Mouse (Mus musculus) heart, postnatal 25 days (tissue): ENCODE data around the gene Cx3cr1. TPM values are rescaled to one million over a fixed set of nuclear protein-coding genes. Genes with fewer than 3 reads are reported as not detected.
A peak's percentile ranks its signal among the peaks of the same experiment; 100 is the strongest.
"Not testable (repeated sequence)": the region's sequence is repeated elsewhere in the genome, so short reads cannot be mapped to it uniquely, and the experiment has no call there.

Source experiments
- DNase-seq: peaks from one replicate; pipeline ENCODE4 v3.0.0; 2022; ENCODE audit warnings: low spot score
- intact Hi-C: fragments of 180-260 bp; cut with DNase I; formaldehyde crosslinking; loops from one replicate; pipeline ENCODE4 v1.15.1; 2025
- total RNA-seq, 2 experiments: library from RNA; stranded (reverse); gene quantifications; 2 replicates each; pipeline ENCODE4 v1.2.3; 2021

Gene Cx3cr1
- total RNA-seq = 1 to 10 TPM; 3.0 to 5.1 TPM

DNA sequence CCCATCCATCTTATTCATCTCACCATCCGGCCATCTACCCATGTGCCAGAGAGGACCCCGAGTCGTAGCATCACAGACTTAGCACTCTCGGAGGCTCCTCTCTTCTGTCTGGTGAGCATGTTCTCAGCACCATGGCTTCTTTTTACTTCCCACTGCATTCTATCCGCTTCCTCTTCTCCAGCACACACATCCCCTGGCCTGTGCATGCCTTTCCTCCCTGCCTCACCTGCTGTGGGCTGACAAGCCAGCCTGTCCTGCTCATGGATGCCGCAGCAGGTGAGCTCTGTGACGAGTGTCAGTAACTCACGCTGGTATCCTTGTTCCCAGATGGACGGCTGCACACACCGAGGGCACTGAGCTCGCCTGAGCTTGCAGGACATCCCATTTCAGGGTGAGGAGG, at the start of gene Cx3cr1:
TSS of gene Cx3cr1 (minus strand) at position 101 of the 400 bp plus-strand sequence.
- DNase-seq = no peak
- intact Hi-C loops = no loop called here

DNA sequence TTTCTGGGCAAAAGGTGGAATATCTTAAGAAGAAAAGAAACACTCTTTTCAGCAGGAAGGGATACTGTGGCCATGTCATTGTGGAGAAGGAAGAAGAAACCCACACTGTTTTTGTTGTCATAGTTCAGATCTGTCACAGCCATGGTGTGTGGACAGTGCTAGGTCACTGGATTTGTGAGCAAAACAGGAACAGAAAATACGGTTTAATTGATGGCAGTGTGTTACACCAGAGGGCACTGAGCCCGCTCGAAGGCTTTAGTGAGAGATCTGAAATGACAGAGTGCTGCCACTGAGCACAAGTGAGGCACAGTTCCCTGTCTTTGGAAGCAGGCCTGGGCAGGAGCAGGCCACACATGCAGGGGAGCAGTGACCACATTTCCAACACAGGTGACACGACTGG, 48.5 kb upstream of the Cx3cr1 start:
- intact Hi-C loops = no loop called here

DNA sequence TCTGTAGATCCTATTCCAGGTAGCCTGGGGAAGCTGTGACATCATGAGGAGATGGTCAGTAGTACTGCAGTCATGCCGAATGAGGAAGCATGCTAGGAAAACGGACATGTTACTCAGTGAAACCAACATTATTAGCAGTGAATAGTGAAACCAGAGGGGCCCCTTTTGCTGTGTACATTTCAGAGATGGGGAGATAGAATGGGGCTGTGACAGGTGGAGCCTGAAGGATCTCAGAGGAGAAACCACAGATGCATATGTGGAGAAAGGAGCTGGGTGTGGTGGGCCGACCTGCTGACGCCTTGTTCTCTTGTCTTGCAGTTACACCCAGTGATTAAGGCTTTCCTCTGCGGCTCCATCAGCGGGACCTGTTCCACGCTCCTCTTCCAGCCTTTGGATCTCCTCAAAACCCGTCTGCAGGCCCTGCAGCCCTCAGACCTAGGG, 46.5 kb upstream of the Cx3cr1 start:
- DNase-seq = no peak
- intact Hi-C loops = no loop called here

More for the DNA sequence above, 48.5 kb upstream of the Cx3cr1 start:
- no peak for DNase-seq

DNA sequence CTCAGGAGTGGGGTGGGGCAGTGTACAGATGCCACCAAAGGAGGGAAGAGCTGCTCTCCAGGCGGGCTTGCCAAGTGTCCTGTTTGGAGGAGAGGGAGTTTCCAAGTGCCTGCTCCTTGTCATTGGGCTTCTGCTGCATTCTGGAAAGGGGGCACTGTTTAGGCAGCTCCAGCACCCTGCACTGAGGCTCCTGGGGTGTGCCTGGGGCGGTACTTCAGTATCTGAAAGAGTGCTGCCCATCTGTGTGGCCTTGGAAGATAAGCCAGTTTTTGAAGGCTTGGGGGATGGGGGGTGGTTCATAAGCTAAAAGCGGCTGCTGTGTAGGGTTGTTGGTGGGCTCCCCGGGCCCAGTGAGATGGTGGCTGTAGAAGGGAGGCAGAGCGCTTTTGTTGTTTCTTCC, 45.9 kb upstream of the Cx3cr1 start:
- no peak for DNase-seq
- intact Hi-C loops = no loop called here

DNA sequence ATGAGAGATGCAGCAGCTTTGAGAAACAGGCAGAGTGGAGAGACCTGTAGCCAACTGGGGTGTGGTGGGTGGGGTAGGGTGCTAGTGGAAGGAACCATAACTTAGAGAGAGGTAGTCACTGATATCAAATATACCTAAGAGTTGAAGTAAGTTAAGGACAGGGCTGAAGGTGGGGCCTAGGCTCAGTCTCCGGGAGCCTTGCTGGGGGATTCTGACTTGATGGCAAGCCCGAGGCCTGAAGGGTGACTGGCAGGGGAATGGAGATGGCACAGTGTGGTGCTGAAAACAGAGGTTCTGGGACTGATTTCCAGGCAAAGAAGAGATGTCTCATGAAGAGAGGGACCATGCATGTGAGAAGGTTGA, 45.1 kb upstream of the Cx3cr1 start:
- no peak for DNase-seq
- intact Hi-C loops = no loop called here

DNA sequence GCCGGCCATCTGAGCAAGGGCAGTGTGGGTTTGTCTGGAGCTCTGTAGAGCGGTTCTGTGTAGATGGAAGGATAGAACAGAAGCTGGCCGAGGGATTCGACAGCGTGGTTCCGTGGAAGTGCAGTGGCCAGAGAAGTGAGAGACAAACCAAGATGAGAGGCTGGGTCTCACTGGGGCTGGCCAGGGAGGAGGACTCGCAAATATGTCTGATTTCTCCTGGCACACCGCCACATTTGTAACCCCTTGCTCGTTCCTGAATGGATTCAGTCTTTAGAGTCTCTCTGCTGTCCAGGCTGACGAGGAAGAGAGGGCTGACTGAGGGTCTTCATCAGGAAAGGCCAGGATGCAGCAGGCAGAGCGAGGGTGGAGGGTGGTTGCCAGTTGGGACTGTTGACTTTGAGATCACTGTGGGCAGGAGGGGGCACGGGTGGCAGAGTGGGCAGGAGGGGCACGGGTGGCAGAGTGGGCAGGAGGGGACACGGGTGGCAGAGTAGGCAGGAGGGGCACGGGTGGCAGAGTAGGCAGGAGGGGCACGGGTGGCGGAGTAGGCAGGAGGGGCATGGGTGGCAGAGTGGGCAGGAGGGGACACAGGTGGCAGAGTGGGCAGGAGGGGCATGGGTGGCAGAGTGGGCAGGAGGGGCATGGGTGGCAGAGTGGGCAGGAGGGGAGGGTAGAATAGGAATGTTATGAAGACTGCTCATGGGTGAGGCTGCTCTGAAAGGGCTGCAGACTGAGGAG, 44.5 kb upstream of the Cx3cr1 start:
- no peak for DNase-seq
- intact Hi-C loops = no loop called here

DNA sequence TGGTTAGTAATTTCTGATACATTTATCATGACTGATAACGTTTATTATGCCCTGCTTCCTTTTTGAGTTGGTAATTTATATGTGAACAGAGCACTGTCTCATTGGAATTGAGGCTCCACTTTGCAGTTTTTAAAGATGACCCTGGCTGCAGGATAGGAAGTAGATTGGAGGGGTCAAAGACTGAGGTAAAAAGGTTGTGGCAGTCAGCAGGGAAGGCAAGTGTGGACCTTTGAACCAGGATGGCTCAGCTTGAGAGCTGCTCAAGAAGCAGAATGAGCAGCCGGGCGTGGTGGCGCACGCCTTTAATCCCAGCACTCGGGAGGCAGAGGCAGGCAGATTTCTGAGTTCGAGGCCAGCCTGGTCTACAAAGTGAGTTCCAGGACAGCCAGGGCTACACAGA, 43.8 kb upstream of the Cx3cr1 start:
- intact Hi-C loops = no loop called here
- no peak for DNase-seq

DNA sequence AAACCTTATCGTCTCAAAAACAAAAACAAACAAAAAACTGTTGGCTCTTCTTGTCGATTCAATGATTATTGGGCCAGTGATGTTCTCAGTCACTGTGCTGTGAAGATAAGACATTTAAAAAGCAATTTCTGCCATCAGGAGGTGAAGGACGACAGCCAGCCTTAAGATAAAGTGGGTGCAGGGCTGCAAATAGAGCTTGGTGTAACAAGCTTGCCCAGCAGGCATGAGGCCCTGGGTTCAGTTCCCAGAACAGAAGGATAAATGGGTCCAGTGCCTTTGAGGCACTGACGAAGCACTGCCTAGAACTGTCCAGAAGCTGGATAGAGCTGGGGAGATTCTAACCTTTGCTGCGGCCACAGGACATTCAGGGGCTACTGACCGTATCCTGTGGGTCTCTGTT, 42.8 kb upstream of the Cx3cr1 start:
- intact Hi-C loops = no loop called here
- no peak for DNase-seq

DNA sequence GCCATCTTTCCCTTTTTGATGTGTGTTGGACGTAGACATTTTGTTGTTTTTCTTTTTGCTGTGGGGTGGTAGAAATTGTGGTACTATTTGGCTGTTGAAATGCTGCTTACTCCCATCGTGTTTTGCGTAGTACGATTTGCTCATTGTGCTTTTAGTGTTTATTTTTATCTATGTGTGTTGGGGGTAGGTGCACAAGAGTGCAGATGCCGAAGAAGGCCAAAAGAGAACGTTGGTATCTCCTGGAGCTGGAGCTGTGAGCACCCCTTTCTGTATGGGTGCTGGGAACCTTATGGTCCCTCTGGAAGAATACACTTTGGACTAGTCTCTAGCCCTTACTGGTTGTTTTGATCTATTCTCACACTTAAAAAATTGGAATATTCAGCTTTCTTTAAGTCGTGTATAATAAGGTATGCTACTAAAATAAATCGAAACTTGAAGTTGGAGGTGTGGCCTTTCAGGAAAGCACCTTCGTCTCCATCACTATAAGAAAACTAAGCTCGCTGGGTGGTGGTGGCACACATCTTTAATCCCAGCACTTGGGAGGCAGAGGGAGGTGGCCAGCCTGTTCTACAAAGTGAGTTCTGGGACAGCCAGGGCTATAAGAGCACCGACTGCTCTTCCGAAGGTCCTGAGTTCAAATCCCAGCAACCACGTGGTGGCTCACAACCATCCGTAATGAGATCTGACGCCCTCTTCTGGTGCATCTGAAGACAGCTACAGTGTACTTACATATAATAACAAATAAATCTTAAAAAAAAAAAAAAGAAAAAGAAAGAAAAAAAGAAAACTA, 41.7 kb upstream of the Cx3cr1 start:
- intact Hi-C loops = no loop called here
- DNase-seq = no peak

DNA sequence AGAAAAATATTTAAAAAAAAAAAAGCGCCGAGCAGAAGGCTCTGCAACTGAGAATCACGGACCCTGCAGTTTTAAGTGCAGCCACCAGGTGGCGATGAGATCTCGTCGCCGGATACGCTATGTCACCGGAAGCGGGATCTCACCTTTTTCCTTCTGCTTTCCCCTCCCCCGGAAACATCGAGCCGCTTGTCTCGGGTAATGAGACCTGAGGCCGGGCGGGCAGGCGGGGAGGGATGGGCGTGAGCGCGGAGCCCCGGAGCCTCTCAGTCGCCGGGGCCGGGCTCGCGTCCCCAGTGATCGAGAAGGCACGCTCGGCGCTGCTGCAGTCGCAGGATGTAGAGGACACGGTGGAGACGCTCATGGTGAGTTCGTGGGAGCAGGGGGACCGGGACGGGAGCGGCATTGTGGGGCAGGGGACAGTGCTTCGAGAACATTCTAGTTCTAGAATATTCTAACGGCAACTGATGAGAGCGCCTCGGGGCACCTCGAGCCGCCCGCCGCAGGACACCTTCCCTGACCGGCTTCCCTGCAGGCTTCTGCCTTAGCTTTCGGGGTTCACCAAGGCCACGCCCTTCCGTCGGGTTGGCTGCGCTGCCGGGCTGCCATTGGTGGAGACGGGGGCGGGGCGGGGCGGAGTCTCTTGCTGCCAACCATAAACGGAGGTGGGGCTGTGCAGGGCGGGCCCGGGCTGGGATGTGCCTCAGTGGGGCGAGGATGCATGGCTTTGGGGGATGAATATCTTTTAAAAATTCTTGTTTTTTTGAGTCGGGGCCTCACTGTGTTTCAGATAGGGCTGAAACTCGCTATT, 40.7 kb upstream of the Cx3cr1 start, which contains the start of gene Slc25a38:
TSS of gene Slc25a38 (plus strand) at position 164 of the 808 bp plus-strand sequence.
- intact Hi-C loops = no loop called here
- peak; percentile 88 for DNase-seq

DNA sequence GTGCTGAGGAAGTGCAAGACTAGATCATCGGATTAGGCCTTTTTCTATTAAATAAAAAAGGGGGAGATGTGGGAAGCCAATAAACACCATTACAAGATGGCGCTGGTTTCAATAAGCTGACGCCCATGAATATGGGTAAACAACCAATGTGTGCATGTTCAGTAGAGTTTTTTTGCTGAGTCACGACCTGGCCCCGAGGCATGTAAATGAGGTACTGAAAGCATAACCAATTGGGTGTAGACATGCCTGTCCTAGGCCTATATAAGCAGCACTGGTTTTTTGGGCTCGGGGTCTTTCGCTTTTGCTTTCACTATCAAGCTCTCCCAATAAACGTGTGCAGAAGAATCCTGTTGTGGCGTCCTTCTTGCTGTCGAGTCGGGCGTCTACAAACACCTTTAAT, 39.3 kb upstream of the Cx3cr1 start:
- intact Hi-C loops = not testable (repeated sequence)

DNA sequence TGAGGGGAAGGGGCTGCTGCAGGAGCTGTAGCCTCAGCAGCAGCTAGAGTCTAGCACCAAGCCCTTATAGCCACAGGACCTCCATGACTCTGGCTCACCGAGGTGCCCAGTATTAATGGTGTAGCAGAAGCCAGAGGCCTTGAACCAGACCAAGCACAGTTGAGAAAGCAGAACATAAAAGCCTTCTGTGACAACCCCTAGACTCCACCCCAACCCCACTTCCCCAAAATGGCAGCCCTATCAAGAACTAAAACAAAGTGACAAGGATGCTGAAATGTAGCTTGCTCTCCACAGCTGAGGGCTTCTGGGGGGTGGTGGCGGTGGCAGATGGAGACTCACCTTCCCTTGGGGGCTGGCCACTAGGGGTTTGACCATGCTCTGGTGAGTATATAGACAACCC, 31.5 kb upstream of the Cx3cr1 start:
- no peak for DNase-seq
- intact Hi-C loops = no loop called here

More for the DNA sequence above, 39.3 kb upstream of the Cx3cr1 start:
- not testable (repeated sequence) for DNase-seq

DNA sequence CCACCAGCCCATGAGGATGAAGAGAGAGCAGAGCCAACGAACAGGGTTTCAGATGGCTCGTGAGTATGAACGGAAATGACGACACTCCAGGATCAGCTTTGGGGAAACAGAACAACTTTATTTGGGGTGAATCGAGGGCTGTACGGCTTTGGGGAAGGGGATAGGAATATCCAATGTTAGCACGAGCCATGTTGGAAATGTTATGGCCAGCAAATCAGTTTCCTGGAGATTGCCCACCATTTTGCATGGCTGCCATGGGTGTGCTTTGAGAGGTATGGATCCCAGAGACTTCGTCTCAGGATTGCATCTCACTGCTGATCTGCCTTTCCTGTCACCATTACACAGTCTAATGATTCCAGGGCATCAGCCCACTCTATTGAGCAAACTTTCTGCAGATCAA, 29.6 kb upstream of the Cx3cr1 start:
- no peak for DNase-seq
- intact Hi-C loops = loop anchor here (2.0 kb wide), 2 partner anchors 71 to 79 kb away; no protein-coding TSS in a partner anchor

DNA sequence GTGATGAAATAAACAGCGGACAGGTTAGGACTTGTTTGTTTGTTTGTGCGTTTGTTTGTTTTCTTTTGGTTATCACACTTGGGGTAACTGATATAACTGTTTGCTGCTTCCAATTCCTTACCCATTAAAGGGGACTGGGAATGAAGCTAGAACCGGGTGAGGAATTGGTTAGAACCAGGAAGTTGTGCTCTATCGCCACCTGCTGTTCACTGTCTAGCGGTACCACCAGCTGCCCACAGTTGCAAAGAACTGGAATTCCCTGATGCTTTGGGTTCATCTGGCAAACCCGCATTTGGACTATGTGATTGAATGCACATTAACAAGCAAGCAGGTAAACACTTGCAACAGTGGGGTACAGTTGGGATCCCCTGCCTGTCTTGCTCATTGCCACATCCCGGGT, 29.0 kb upstream of the Cx3cr1 start:
- no peak for DNase-seq
- intact Hi-C loops = loop anchor here (2.0 kb wide), 2 partner anchors 70 to 78 kb away; no protein-coding TSS in a partner anchor

DNA sequence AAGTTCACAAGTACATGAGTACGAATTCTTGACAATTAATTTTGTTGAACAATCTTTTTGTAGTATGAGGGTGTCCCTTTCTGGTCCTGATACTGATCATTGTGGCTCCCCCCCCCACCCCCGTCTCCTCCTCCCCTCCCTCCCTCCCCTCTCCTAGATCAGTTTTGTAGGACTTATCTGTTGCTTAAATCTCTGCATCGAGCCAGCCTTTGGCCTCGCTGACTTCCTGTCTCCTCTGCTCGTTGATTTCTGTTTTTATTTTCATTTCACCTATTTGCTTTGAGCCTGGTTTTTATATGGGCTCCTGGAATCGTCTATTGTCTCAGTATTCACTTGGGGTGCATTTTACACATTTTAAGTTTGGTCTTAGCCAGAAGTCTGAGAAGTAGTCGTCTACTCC, 26.2 kb upstream of the Cx3cr1 start:
- no peak for DNase-seq
- intact Hi-C loops = no loop called here

DNA sequence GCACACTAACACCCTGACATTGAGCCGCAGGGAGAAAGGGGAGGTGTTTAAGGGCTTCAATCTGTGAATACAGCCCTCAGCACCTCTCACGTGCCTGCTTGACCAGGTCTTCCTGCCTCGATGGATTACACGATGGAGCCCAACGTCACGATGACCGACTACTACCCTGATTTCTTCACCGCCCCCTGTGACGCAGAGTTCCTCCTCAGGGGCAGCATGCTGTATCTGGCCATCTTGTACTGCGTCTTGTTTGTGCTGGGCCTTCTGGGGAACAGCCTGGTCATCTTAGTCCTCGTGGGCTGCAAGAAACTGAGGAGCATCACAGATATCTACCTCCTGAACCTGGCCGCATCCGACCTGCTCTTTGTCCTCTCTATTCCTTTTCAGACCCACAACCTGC, 24.0 kb upstream of the Cx3cr1 start:
- DNase-seq = no peak
- intact Hi-C loops = no loop called here

DNA sequence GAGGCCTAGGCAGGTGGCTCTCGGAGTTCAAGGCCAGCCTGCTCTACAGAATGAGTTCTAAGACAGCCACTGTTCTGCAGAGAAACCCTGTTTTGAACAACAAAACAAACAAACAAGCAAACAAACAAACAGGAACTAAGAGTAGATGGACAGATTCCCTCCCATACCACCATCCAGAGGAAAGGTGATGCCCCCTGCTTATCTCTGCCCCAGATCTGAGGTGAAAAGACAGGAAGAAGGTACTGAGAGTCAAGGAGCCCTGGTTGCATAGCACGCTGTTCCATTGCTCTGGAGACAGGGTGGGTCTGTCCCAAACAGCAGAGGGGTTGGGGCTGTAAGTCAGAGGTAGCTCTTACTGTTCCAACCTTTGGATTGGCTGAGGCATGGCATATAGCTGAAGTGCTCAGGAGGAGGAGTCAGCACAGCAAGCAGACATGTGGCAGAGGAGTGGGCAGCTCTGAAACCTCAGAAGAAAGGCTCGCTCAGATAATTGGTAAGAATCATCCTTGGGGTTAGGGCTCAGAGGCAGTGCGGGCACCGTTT, 22.1 kb upstream of the Cx3cr1 start, which contains the start of gene Ccr8:
TSS of gene Ccr8 (plus strand) at position 419 of the 543 bp plus-strand sequence.
- intact Hi-C loops = no loop called here
- DNase-seq = no peak

DNA sequence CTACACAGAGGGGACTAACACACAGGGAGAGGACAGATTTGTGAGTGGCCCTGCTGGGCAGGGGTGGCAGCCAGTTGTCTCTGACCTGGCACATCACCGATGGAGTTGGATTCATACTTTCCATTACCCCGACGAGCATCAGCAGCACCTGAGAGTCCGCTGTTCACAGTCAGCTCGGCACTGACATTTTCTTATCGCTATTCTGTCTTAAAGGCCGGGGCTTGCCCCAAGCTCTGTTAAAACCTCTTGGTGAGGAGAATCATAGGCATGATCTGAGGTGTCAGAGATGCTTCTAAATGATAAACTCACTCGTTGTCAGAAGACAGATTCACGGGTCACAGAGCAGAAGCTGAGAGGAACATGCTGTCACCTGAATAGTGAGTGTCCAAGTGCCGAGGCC, 21.4 kb upstream of the Cx3cr1 start:
- no peak for DNase-seq
- intact Hi-C loops = no loop called here

DNA sequence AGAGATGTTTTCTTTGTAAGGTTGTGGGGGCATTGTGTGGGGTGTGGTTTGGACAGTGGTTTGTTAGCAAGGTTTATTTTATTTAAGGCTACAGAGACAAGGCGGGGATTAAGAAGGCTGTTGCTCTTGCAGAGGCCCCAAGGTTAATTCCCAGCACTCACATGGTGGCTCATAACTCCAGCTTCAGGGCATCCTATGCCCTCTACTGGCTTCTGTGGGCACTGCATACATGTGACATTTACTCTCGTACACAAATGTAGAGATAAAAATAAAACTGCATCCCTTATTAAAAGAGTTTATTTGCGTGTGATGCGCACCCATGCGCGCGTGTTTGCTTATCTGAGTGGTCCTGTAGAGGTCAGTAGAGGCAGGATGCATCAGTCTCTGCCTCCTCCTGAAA, 19.4 kb upstream of the Cx3cr1 start:
- intact Hi-C loops = no loop called here
- DNase-seq = no peak

DNA sequence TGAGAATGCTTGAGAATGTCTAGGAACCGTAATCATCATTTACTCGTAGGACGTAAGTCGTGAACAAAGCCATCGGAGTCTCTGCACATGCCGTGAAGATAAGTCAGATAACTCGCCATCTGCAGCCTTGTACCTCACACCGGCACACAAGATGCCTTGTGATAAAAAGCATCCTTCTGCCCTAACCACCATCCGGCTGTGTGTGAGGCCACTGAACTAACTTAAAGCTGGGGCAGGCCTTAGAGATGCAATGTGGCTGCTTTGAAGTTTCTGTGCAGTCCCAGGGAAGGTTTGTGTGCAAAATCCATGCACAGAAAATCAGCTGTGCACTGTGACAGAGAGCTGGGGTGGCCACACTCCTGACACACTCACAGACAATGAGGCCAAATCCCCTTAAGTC, 14.7 kb upstream of the Cx3cr1 start:
- intact Hi-C loops = no loop called here
- DNase-seq = no peak
